Mouse (Mus musculus) MEL (cell line): ENCODE results near the gene Fam161b. TPM values are rescaled to one million over a fixed set of nuclear protein-coding genes. Genes with fewer than 3 reads are reported as not detected.

Source experiments
- DNase-seq: peaks from one replicate; pipeline ENCODE4 v3.0.0; 2011; ENCODE audit warnings: low read depth, low spot score
- H3K27ac ChIP-seq: 2 replicates; pipeline ENCODE4 v1.5.1; 2012; ENCODE audit warnings: low read depth, mild to moderate bottlenecking, control low read depth, low read length, moderate library complexity; ENCODE audit not compliant: control insufficient read depth
- H3K27me3 ChIP-seq, 2 experiments: fragments of 150-350 bp in 1 of 2; sonication (generic) in 1 of 2; 2 replicates each; pipeline ENCODE4 v1.6.1; 2012; ENCODE audit warnings: low read length in 2 of 2, mild to moderate bottlenecking in 2 of 2, improper control_type of control experiment in 1 of 2, moderate library complexity in 1 of 2; ENCODE audit not compliant: insufficient read depth in 2 of 2, control insufficient read depth in 1 of 2
- H3K36me3 ChIP-seq, 2 experiments: 2 replicates each; pipeline ENCODE4 v1.6.1; 2012 to 2014; ENCODE audit warnings: low read length in 2 of 2, improper control_type of control experiment in 1 of 2, inconsistent platforms in 1 of 2, mild to moderate bottlenecking in 1 of 2; ENCODE audit not compliant: insufficient read depth in 2 of 2, control insufficient read depth in 1 of 2
- H3K4me1 ChIP-seq, 2 experiments: fragments of 150-350 bp in 1 of 2; sonication (generic) in 1 of 2; 2 replicates each; pipeline ENCODE4 v1.6.1; 2012; ENCODE audit warnings: low read length in 2 of 2, improper control_type of control experiment in 1 of 2, mild to moderate bottlenecking in 1 of 2; ENCODE audit not compliant: insufficient read depth in 2 of 2, control insufficient read depth in 1 of 2
- H3K4me3 ChIP-seq, 2 experiments: fragments of 150-350 bp in 1 of 2; sonication (generic) in 1 of 2; 2 replicates each; pipeline ENCODE4 v1.5.1; 2012; ENCODE audit warnings: low read depth in 2 of 2, low read length in 2 of 2, mild to moderate bottlenecking in 2 of 2, moderate library complexity in 2 of 2, control low read depth in 1 of 2, improper control_type of control experiment in 1 of 2; ENCODE audit not compliant: control insufficient read depth in 1 of 2, insufficient read depth in 1 of 2
- H3K79me2 ChIP-seq: 2 replicates; pipeline ENCODE4 v1.6.1; 2012; ENCODE audit warnings: mild to moderate bottlenecking, low read length, moderate library complexity; ENCODE audit not compliant: control insufficient read depth, poor library complexity, insufficient read depth
- H3K9ac ChIP-seq: 2 replicates; pipeline ENCODE4 v1.6.1; 2012; ENCODE audit warnings: low read depth, mild to moderate bottlenecking, control low read depth, low read length, moderate library complexity; ENCODE audit not compliant: control insufficient read depth, poor library complexity, severe bottlenecking
- H3K9me3 ChIP-seq: fragments of 150-350 bp; sonication (generic); replicated peaks from 2 replicates; pipeline ENCODE4 v1.6.1; 2012; ENCODE audit warnings: mild to moderate bottlenecking, low read length, improper control_type of control experiment, moderate library complexity; ENCODE audit not compliant: insufficient read depth
- BHLHE40 ChIP-seq: IDR thresholded peaks from 2 replicates; pipeline ENCODE4 v1.6.1; 2012; ENCODE audit warnings: low read depth, mild to moderate bottlenecking, inconsistent platforms, low read length, improper control_type of control experiment, borderline replicate concordance
- CHD2 ChIP-seq: IDR thresholded peaks from 2 replicates; pipeline ENCODE4 v1.6.1; 2011; ENCODE audit warnings: low read length, improper control_type of control experiment
- E2F4 ChIP-seq: IDR thresholded peaks from 2 replicates; pipeline ENCODE4 v1.6.1; 2011; ENCODE audit warnings: low read depth, low read length, improper control_type of control experiment, borderline replicate concordance
- ELF1 ChIP-seq: IDR thresholded peaks from 2 replicates; pipeline ENCODE4 v1.6.1; 2014; ENCODE audit warnings: low read depth, mild to moderate bottlenecking, inconsistent platforms, low read length, improper control_type of control experiment, moderate library complexity
- EP300 ChIP-seq, 2 experiments: IDR thresholded peaks; 2 replicates each; pipeline ENCODE4 v1.6.1; 2011; ENCODE audit warnings: improper control_type of control experiment in 2 of 2, low read length in 2 of 2, low read depth in 1 of 2, mild to moderate bottlenecking in 1 of 2
- ETS1 ChIP-seq: IDR thresholded peaks from 2 replicates; pipeline ENCODE4 v1.6.1; 2012; ENCODE audit warnings: low read depth, mild to moderate bottlenecking, inconsistent platforms, low read length, improper control_type of control experiment, moderate library complexity
- GABPA ChIP-seq: IDR thresholded peaks from 2 replicates; pipeline ENCODE4 v1.6.1; 2012; ENCODE audit warnings: low read depth, mild to moderate bottlenecking, inconsistent platforms, low read length, improper control_type of control experiment, moderate library complexity
- GATA1 ChIP-seq: IDR thresholded peaks from 2 replicates; pipeline ENCODE4 v1.6.1; 2011; ENCODE audit warnings: low read depth, low read length, improper control_type of control experiment
- JUND ChIP-seq: IDR thresholded peaks from 2 replicates; pipeline ENCODE4 v1.6.1; 2011; ENCODE audit warnings: low read depth, mild to moderate bottlenecking, improper control_type of control experiment, low read length
- MAZ ChIP-seq: IDR thresholded peaks from 2 replicates; pipeline ENCODE4 v1.6.1; 2012; ENCODE audit warnings: low read depth, mild to moderate bottlenecking, inconsistent platforms, low read length, improper control_type of control experiment
- MXI1 ChIP-seq: IDR thresholded peaks from 2 replicates; pipeline ENCODE4 v1.6.1; 2011; ENCODE audit warnings: mild to moderate bottlenecking, low read depth, low read length, improper control_type of control experiment
- MYB ChIP-seq: IDR thresholded peaks from 2 replicates; pipeline ENCODE4 v1.6.1; 2011; ENCODE audit warnings: mild to moderate bottlenecking, low read depth, low read length, improper control_type of control experiment
- MYC ChIP-seq: IDR thresholded peaks from 2 replicates; pipeline ENCODE4 v1.6.1; 2011; ENCODE audit warnings: low read depth, mild to moderate bottlenecking, low read length, improper control_type of control experiment, moderate library complexity
- RAD21 ChIP-seq: IDR thresholded peaks from 2 replicates; pipeline ENCODE4 v1.6.1; 2011; ENCODE audit warnings: mild to moderate bottlenecking, low read depth, low read length, improper control_type of control experiment
- RCOR1 ChIP-seq: IDR thresholded peaks from 2 replicates; pipeline ENCODE4 v1.6.1; 2012; ENCODE audit warnings: low read depth, mild to moderate bottlenecking, inconsistent platforms, low read length, improper control_type of control experiment
- SMC3 ChIP-seq: IDR thresholded peaks from 2 replicates; pipeline ENCODE4 v1.6.1; 2011; ENCODE audit warnings: low read depth, low read length, improper control_type of control experiment
- TAL1 ChIP-seq: IDR thresholded peaks from 2 replicates; pipeline ENCODE4 v1.6.1; 2012; ENCODE audit warnings: mild to moderate bottlenecking, inconsistent platforms, low read length, moderate library complexity, mixed read lengths
- TBP ChIP-seq: IDR thresholded peaks from 2 replicates; pipeline ENCODE4 v1.8.0; 2011; ENCODE audit warnings: low read depth, low read length, improper control_type of control experiment
- TCF12 ChIP-seq: IDR thresholded peaks from 2 replicates; pipeline ENCODE4 v1.6.1; 2014; ENCODE audit warnings: low read depth, mild to moderate bottlenecking, inconsistent platforms, low read length, improper control_type of control experiment, moderate library complexity
- UBTF ChIP-seq: IDR thresholded peaks from 2 replicates; pipeline ENCODE4 v1.6.1; 2012; ENCODE audit warnings: low read depth, mild to moderate bottlenecking, inconsistent platforms, low read length, improper control_type of control experiment, moderate library complexity, borderline replicate concordance; ENCODE audit not compliant: insufficient read depth
- USF1 ChIP-seq: IDR thresholded peaks from 2 replicates; pipeline ENCODE4 v1.6.1; 2014; ENCODE audit warnings: low read depth, mild to moderate bottlenecking, inconsistent platforms, low read length, improper control_type of control experiment, moderate library complexity
- USF2 ChIP-seq, 2 experiments: IDR thresholded peaks; 2 replicates each; pipeline ENCODE4 v1.6.1; 2011 to 2012; ENCODE audit warnings: improper control_type of control experiment in 2 of 2, low read length in 2 of 2, borderline replicate concordance in 1 of 2, inconsistent platforms in 1 of 2, low read depth in 1 of 2, mild to moderate bottlenecking in 1 of 2; ENCODE audit not compliant: insufficient read depth in 1 of 2
- ZKSCAN1 ChIP-seq: IDR thresholded peaks from 2 replicates; pipeline ENCODE4 v1.6.1; 2012; ENCODE audit warnings: low read depth, mild to moderate bottlenecking, inconsistent platforms, low read length, improper control_type of control experiment, moderate library complexity
- ZNF384 ChIP-seq: IDR thresholded peaks from 2 replicates; pipeline ENCODE4 v1.6.1; 2012; ENCODE audit warnings: low read depth, mild to moderate bottlenecking, inconsistent platforms, low read length, improper control_type of control experiment
- polyA plus RNA-seq, 2 experiments: library from polyadenylated mRNA; stranded (reverse) in 1 of 2; unstranded in 1 of 2; fragments of >175 nt in 1 of 2; fragments of >200 nt in 1 of 2; gene quantifications; 2 replicates each; pipeline versions ENCODE4 v1.2.1 to v1.2.4; 2012; ENCODE audit warnings: low replicate concordance in 2 of 2, low read depth in 1 of 2; ENCODE audit not compliant: insufficient read length in 2 of 2, insufficient read depth in 1 of 2, missing spikeins in 1 of 2
- total RNA-seq: library from RNA; depleted of rRNA; stranded (reverse); fragments of 300-350 nt; gene quantifications from 2 replicates; pipeline ENCODE4 v1.2.3, GENCODE M21; 2012

Fam161b gene
- total and polyA plus RNA-seq, 3 experiments, result 0.46 to 1.1 TPM; not detected in 1

DNA sequence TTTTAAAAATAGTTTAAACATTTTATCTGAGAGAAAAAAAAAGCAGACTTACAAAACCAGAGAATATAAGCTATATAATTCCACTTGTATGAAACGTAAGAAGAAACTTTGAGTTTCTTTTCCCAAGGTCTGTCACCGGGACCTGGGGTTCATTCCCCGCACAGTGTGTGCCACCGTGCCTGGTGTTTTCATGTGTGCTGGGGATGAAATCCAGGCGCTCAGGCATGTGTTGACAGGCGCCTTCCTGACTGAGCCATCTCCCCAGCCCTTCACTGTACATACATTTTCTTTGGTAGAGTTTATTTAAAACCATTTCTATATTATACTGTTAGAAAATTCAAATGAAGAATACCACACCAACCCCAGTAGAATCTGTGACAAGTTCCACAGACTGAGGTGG, 28.7 kb upstream of the Fam161b start:
- H3K27ac ChIP-seq, result no peak overlapping the region
- DNase-seq, result no peak
- no peaks in the 10 kb centered on the region; a peak in 1 of 4 replicates for H3K4me1 ChIP-seq
- H3K36me3 ChIP-seq, result no peaks in the 10 kb centered on the region; a peak in 1 of 4 replicates
- no peak overlapping the region for H3K9ac ChIP-seq
- no peaks in the 10 kb centered on the region for H3K79me2 ChIP-seq
- TF ChIP-seq ZNF384, result no peak
- TF ChIP-seq ETS1, result no peak
- no peak for TF ChIP-seq UBTF
- no peak for TF ChIP-seq ZKSCAN1
- no peak for TF ChIP-seq USF2 (IDR thresholded peaks at IDR 0.05; ENCODE audit: borderline replicate concordance in 1 of 2, insufficient read depth in 1 of 2, low read depth in 1 of 2, low read length in 2 of 2)
- TF ChIP-seq SMC3, result no peak
- TF ChIP-seq TBP, result no peak
- no peak for TF ChIP-seq GABPA
- no peak for TF ChIP-seq RAD21
- TF ChIP-seq E2F4, result no peak
- TF ChIP-seq JUND, result no peak
- TF ChIP-seq RCOR1, result no peak
- no peak for TF ChIP-seq USF1
- no peak for TF ChIP-seq TAL1
- TF ChIP-seq MXI1, result no peak
- no peak for TF ChIP-seq MAZ
- no peak for TF ChIP-seq ELF1
- TF ChIP-seq TCF12, result no peak
- H3K9me3 ChIP-seq, result no peaks in the 10 kb centered on the region
- no peaks in the 10 kb centered on the region for H3K27me3 ChIP-seq
- H3K4me3 ChIP-seq, result no peak overlapping the region

DNA sequence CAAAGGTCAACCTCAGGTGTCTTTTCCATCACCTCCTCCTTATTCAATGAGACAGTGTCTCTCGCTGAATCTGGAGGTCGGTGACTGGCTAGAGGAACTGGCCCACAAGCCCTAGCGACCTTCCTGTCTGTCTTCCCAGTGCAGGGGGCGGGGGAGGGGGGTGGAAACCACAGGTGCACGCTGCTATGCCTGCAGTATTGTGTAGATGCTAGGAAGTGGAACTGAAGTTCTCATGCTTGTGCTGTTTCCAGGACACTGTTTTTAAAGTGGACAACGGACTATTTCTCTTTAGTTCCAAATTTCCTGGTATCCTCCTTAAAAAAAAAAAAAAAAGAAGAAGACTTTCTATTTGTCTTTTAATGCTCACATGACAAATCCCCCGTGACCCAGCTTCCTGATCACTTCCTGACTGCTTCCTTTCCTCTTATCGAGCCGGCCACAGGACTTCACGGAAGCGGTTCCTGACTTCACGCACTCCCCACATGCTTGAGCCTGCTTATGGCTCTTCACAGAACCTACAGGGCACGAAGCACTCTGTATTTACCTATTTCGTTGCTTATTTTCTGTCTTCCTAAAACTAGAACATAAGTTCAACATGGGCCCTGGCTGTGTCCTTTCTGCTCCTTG, 27.3 kb upstream of the Fam161b start:
- no peak for TF ChIP-seq USF1
- TF ChIP-seq MYB, result no peak
- no peak for TF ChIP-seq SMC3
- TF ChIP-seq MAZ, result no peak
- TF ChIP-seq BHLHE40, result no peak
- TF ChIP-seq CHD2, result no peak
- TF ChIP-seq TCF12, result no peak
- no peak for TF ChIP-seq TAL1
- TF ChIP-seq UBTF, result no peak
- no peak for TF ChIP-seq EP300 (IDR thresholded peaks at IDR 0.05; ENCODE audit: low read depth in 1 of 2, low read length in 2 of 2)
- TF ChIP-seq ZNF384, result no peak
- no peak for TF ChIP-seq MYC
- no peak for TF ChIP-seq GATA1
- Histone ChIP-seq H3K27me3 (no peaks in the 10 kb centered on the region), H3K27ac (no peak overlapping the region), H3K36me3 (peaks cover 0 to 10% of the 10 kb centered on the region in 2 experiments; a peak in 2 of 4 replicates), H3K4me3 (no peak overlapping the region), H3K79me2 (no peaks in the 10 kb centered on the region), H3K9me3 (no peaks in the 10 kb centered on the region), H3K4me1 (peaks cover 0 to 8% of the 10 kb centered on the region in 2 experiments; a peak in 3 of 4 replicates), H3K9ac (no peak overlapping the region)
- no peak for DNase-seq
